Mouse (Mus musculus) limb, embryonic 12.5 days (tissue): ENCODE results near the gene Irf4. TPM values are rescaled to one million over a fixed set of nuclear protein-coding genes. Genes with fewer than 3 reads are reported as not detected.

Experiments used
- ATAC-seq: fragments of 200-750 bp; cut with Nextera tagmentation; 2 replicates; pipeline ENCODE4 v1.8.0; 2017; ENCODE audit warnings: low read depth, moderate TSS enrichment; ENCODE audit not compliant: insufficient number of reproducible peaks, insufficient read depth, low FRiP score, low TSS enrichment
- H3K27ac ChIP-seq: fragments of 300-500 bp; sonication (generic); 2 replicates; pipeline ENCODE4 v1.5.1; 2016; ENCODE audit warnings: mild to moderate bottlenecking, moderate library complexity
- H3K27me3 ChIP-seq: fragments of 300-500 bp; sonication (generic); 2 replicates; pipeline ENCODE4 v1.6.1; 2016; ENCODE audit warnings: mild to moderate bottlenecking, moderate library complexity
- H3K36me3 ChIP-seq: fragments of 300-500 bp; sonication (generic); 2 replicates; pipeline ENCODE4 v1.6.1; 2016; ENCODE audit warnings: mild to moderate bottlenecking, moderate library complexity
- H3K4me1 ChIP-seq: fragments of 300-500 bp; sonication (generic); replicated peaks from 2 replicates; pipeline ENCODE4 v1.6.1; 2016
- H3K4me2 ChIP-seq: fragments of 300-500 bp; sonication (generic); 2 replicates; pipeline ENCODE4 v1.6.1; 2016; ENCODE audit warnings: mild to moderate bottlenecking, moderate library complexity
- H3K4me3 ChIP-seq: fragments of 300-500 bp; sonication (generic); replicated peaks from 2 replicates; pipeline ENCODE4 v1.5.1; 2016; ENCODE audit warnings: mild to moderate bottlenecking
- H3K9ac ChIP-seq: fragments of 300-500 bp; sonication (generic); replicated peaks from 2 replicates; pipeline ENCODE4 v1.6.1; 2016; ENCODE audit warnings: mild to moderate bottlenecking, moderate library complexity
- H3K9me3 ChIP-seq: fragments of 300-500 bp; sonication (generic); 2 replicates; pipeline ENCODE4 v1.6.1; 2016; ENCODE audit warnings: mild to moderate bottlenecking, moderate library complexity
- WGBS: fragments of 180-500 bp; shearing (Covaris S2); methylation state at CpG from one replicate; pipeline ENCODE4 v1.1.7; 2016; 5-methylcytosine and 5-hydroxymethylcytosine counted together
- polyA plus RNA-seq: library from polyadenylated mRNA; unstranded; fragments of >200 nt; fragmentation: Nextera tagmentation; extraction: Ambion mirVana; gene quantifications from 2 replicates; pipeline ENCODE4 v1.2.1, GENCODE M21; 2016

Gene Irf4
- polyA plus RNA-seq, 1 experiment from 2014 or later = not detected

DNA sequence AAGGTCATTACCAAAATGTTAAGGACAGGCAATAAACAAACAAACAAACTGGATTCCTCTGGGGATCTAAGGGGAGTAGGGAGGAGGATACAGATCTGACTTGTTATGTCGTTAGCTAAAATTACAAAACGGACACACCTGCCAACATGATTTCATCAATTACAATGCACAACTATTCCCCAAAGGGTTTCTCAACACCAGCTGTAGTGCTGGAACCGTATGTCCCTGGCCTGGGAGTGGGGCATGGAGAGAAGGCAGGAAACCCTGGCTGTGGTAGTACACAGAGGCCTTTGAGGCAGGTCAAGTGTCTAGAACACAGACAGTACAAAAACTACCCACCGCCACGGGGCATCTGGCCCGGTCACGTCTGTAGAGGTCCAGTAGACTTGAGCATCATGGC lies 60.2 kb downstream of the Irf4 start:
- Histone ChIP-seq H3K9me3 (no peaks in the 10 kb centered on the region), H3K27ac (no peak overlapping the region), H3K4me2 (no peak overlapping the region), H3K4me3 (no peak overlapping the region), H3K36me3 (peaks cover 2% of the 10 kb centered on the region; the same call in 1 of the 2 replicates), H3K27me3 (no peaks in the 10 kb centered on the region), H3K4me1 (no peaks in the 10 kb centered on the region), H3K9ac (no peak overlapping the region)
- ATAC-seq = no peak
- 86% methylated on average over 7 of the region's 7 CpGs for WGBS

DNA sequence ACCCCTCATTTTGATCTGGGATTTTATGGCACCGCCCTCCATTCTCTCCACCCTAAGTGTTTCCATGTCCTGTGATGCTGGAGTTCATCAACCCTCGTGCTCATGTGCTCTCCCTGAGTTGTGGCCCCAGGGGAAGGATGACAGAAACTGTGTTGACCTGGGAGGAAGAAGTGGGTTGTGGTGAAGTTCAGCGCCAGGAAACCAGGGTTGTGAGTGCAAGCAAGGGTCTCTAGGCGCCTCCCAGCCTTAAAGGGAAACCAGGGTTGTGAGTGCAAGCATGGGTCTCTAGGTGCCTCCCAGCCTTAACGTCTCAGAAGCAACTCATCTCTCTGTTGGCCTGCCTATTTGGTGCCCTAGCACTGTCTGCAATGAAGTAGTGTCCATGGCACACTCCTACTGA lies 64.4 kb downstream of the Irf4 start:
- H3K4me1 ChIP-seq = peaks cover 7% of the 10 kb centered on the region; the same call in 1 of the 2 replicates
- H3K36me3 ChIP-seq = peaks cover 24% of the 10 kb centered on the region; the same call in 1 of the 2 replicates
- no peak overlapping the region for H3K4me3 ChIP-seq
- no peaks in the 10 kb centered on the region for H3K9me3 ChIP-seq
- 85% methylated on average over 5 of the region's 5 CpGs for WGBS
- no peak for ATAC-seq
- H3K27ac ChIP-seq = no peak overlapping the region
- no peaks in the 10 kb centered on the region for H3K27me3 ChIP-seq
- H3K9ac ChIP-seq = no peak overlapping the region
- no peak overlapping the region for H3K4me2 ChIP-seq

- no peaks in the 10 kb centered on the region for H3K9me3 ChIP-seq
- 89% methylated on average over 5 of the region's 5 CpGs for WGBS
- H3K4me2 ChIP-seq = no peak overlapping the region
- ATAC-seq = no peak
- no peak overlapping the region for H3K27ac ChIP-seq
- no peak overlapping the region for H3K4me3 ChIP-seq
- H3K27me3 ChIP-seq = no peaks in the 10 kb centered on the region
- H3K9ac ChIP-seq = no peak overlapping the region
- peaks cover 31% of the 10 kb centered on the region; the same call in 1 of the 2 replicates for H3K36me3 ChIP-seq
- H3K4me1 ChIP-seq = peaks cover 7% of the 10 kb centered on the region; the same call in 1 of the 2 replicates
These were observed 65.2 kb downstream of the Irf4 start for GRCm38 (mm10) chr13:30814256-30814655.

Other genes starting within 250 kb of the Irf4 start
- gene Uqcrfs1, start 203.9 kb upstream of the Irf4 start, polyA plus RNA-seq = 198 and 201 TPM in 2 replicates
- gene Dusp22, start 89.2 kb upstream of the Irf4 start, polyA plus RNA-seq = 23.0 and 24.3 TPM in 2 replicates
- not detected in 2 replicates for gene Hus1b, start 198.5 kb downstream of the Irf4 start, polyA plus RNA-seq
- 37.0 and 38.1 TPM in 2 replicates for gene Exoc2, start 224.9 kb downstream of the Irf4 start, polyA plus RNA-seq
- gene Gm5447, start 225.0 kb downstream of the Irf4 start, polyA plus RNA-seq = 0.12 and 0.30 TPM in 2 replicates